Comparison of ENCODE assay signal across 8 mouse cellular contexts in the genomic region with DNA sequence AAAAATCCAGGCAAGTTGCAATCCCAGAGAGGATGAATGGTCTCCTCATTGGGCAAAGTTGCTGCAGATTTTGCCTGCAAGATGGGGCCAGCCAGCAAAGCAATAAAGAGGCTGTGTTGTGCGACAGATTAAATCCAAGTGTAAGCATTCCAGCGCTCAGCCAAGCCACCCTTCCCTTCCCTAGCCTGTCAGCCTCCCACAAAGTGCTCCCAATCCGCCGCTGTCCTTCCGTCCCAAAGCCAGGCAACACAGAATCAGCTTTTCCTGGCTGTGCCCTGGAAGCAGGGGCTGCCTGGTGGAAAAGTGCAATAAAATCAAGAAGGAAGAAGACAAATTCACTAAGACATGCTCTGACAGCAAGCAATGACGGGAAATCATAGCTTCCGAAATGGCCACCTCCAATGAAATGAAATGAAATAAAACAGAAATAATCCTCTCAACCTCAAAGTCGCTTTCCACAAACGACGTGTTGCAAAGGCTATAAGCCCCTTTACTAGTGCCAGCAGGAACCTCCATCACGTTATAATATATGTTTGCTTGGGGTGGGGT.
DNase-seq lines count a peak whose midpoint lies in the region; ATAC-seq lines count a peak whose summit lies in the region.

No protein-coding gene starts in this region.

- no peak for ATAC-seq in embryonic facial prominence, embryonic 13.5 days (ENCODE audit: insufficient number of reproducible peaks, insufficient read depth, low FRiP score, low TSS enrichment, low read depth)
- ATAC-seq in hindbrain, embryonic 14.5 days (ENCODE audit: low FRiP score), result no peak
- no peak for ATAC-seq in liver, embryonic 16.5 days (ENCODE audit: low read depth)

- no peaks in the 10 kb centered on the region for H3K9me3 ChIP-seq in embryonic facial prominence, embryonic 13.5 days
- H3K9me3 ChIP-seq in hindbrain, embryonic 14.5 days (ENCODE audit: control insufficient read depth, low read length), result no peaks in the 10 kb centered on the region
- no peaks in the 10 kb centered on the region for H3K9me3 ChIP-seq in liver, embryonic 16.5 days (replicated peaks; ENCODE audit: control insufficient read depth, low read length)

- H3K27ac ChIP-seq in embryonic facial prominence, embryonic 13.5 days, result no peak overlapping the region
- H3K27ac ChIP-seq in hindbrain, embryonic 14.5 days, result no peak overlapping the region
- no peak overlapping the region for H3K27ac ChIP-seq in liver, embryonic 16.5 days (ENCODE audit: low read length)

- H3K4me2 ChIP-seq in embryonic facial prominence, embryonic 13.5 days, result peak overlapping the region; percentile 99
- peak overlapping the region; percentile 97 for H3K4me2 ChIP-seq in hindbrain, embryonic 14.5 days (replicated peaks)
- H3K4me2 ChIP-seq in liver, embryonic 16.5 days (ENCODE audit: low read depth, low read length), result peak overlapping the region; percentile 66; the same call in 1 of the 2 replicates

- 13% methylated on average over 11 of the region's 11 CpGs for WGBS in embryonic facial prominence, embryonic 13.5 days
- 26% methylated on average over 11 of the region's 11 CpGs for WGBS in hindbrain, embryonic 14.5 days
- 17% methylated on average over 11 of the region's 11 CpGs for WGBS in liver, embryonic 16.5 days (ENCODE audit: insufficient replicate concordance)

- no peaks in the 10 kb centered on the region for H3K36me3 ChIP-seq in embryonic facial prominence, embryonic 13.5 days
- no peaks in the 10 kb centered on the region for H3K36me3 ChIP-seq in hindbrain, embryonic 14.5 days (replicated peaks; ENCODE audit: control insufficient read depth, insufficient read depth)
- no peaks in the 10 kb centered on the region for H3K36me3 ChIP-seq in liver, embryonic 16.5 days (ENCODE audit: control insufficient read depth, insufficient read depth)

- peak; percentile 23 for DNase-seq in embryo, embryonic 10 days (ENCODE audit: low spot score)
- DNase-seq in embryo, embryonic 9.5 days (ENCODE audit: extremely low spot score), result no peak
- no peak for DNase-seq in hindbrain, embryonic 14.5 days (ENCODE audit: low spot score)
- no peak for DNase-seq in right cerebral cortex, postnatal 4 days
- DNase-seq in layer of hippocampus, adult 9-11 months, result no peak
- DNase-seq in left cerebral cortex, adult 11 months (ENCODE audit: low spot score), result no peak

- H3K4me1 ChIP-seq in embryonic facial prominence, embryonic 13.5 days, result peaks cover 23% of the 10 kb centered on the region
- peaks cover 22% of the 10 kb centered on the region for H3K4me1 ChIP-seq in hindbrain, embryonic 14.5 days (replicated peaks; ENCODE audit: control insufficient read depth, insufficient read depth, low read length)
- H3K4me1 ChIP-seq in liver, embryonic 16.5 days (ENCODE audit: control insufficient read depth, low read depth, low read length), result no peaks in the 10 kb centered on the region

- peak overlapping the region; percentile 52 for H3K4me3 ChIP-seq in embryonic facial prominence, embryonic 13.5 days
- peak overlapping the region; percentile 41 for H3K4me3 ChIP-seq in hindbrain, embryonic 14.5 days (replicated peaks; ENCODE audit: low read length)
- peak overlapping the region; percentile 51; the same call in 1 of the 2 replicates for H3K4me3 ChIP-seq in liver, embryonic 16.5 days (ENCODE audit: low read depth, low read length)

- peaks cover 47% of the 10 kb centered on the region for H3K27me3 ChIP-seq in embryonic facial prominence, embryonic 13.5 days
- H3K27me3 ChIP-seq in hindbrain, embryonic 14.5 days (ENCODE audit: control insufficient read depth, insufficient read depth, low read length), result no peaks in the 10 kb centered on the region
- peaks cover 18% of the 10 kb centered on the region for H3K27me3 ChIP-seq in liver, embryonic 16.5 days (ENCODE audit: control insufficient read depth, insufficient read depth, low read depth, low read length)

- H3K9ac ChIP-seq in embryonic facial prominence, embryonic 13.5 days, result peak overlapping the region; percentile 64
- H3K9ac ChIP-seq in hindbrain, embryonic 14.5 days, result peak overlapping the region; percentile 60; the same call in 1 of the 2 replicates
- H3K9ac ChIP-seq in liver, embryonic 16.5 days (ENCODE audit: low read depth, low read length), result no peak overlapping the region
